Mouse (Mus musculus) CD4-positive naive resting alpha-beta T cell, adult 76 days (primary cell): ENCODE data around the gene Dnali1. TPM values are rescaled to one million over a fixed set of nuclear protein-coding genes. Genes with fewer than 3 reads are reported as not detected.

Source experiments
- total RNA-seq: library from RNA; stranded (reverse); gene quantifications from one replicate; pipeline ENCODE4 v1.2.4, GENCODE M21; 2023

The Dnali1 gene
- total RNA-seq: not detected

GRCm38 (mm10) chr4:125065517-125066307, at the start of gene Dnali1:
Dnali1 (minus strand) TSS chr4:125065703.

GRCm38 (mm10) chr4:125084403-125085345, 19.2 kb upstream of the Dnali1 start, which contains the start of gene Meaf6:
Meaf6 (plus strand) TSS chr4:125085134.

GRCm38 (mm10) chr4:125066490-125067370, 1.2 kb upstream of the Dnali1 start, which contains the start of gene Snip1:
Snip1 (plus strand) TSS chr4:125066672.

GRCm38 (mm10) chr4:125015806-125016635, 49.5 kb downstream of the Dnali1 start, which contains the start of gene Gnl2:
Gnl2 (plus strand) TSS chr4:125016585.

Other genes with a start within 250 kb of the Dnali1 start
- gene Yrdc, start 215.0 kb downstream of the Dnali1 start, total RNA-seq: 127 TPM
- 16.8 TPM for gene 1110065P20Rik, start 214.5 kb downstream of the Dnali1 start, total RNA-seq
- gene Maneal, start 203.5 kb downstream of the Dnali1 start, total RNA-seq: 2.7 TPM
- gene Epha10, start 184.8 kb downstream of the Dnali1 start, total RNA-seq: not detected
- gene 9930104L06Rik, start 128.7 kb downstream of the Dnali1 start, total RNA-seq: 16.2 TPM
- 2.8 TPM for gene Cdca8, start 126.4 kb downstream of the Dnali1 start, total RNA-seq
- gene Rspo1, start 79.3 kb downstream of the Dnali1 start, total RNA-seq: not detected
- gene Gnl2, start 49.1 kb downstream of the Dnali1 start, total RNA-seq: 94.0 TPM
- gene Snip1, start 969 bp upstream of the Dnali1 start, total RNA-seq: 42.9 TPM
- 48.4 TPM for gene Meaf6, start 19.4 kb upstream of the Dnali1 start, total RNA-seq
- gene Zc3h12a, start 62.1 kb upstream of the Dnali1 start, total RNA-seq: 194 TPM